Mouse (Mus musculus) MN1 (cell line): ENCODE measurements around the gene Ppp6r3.

Experiments used
- DNase-seq: peaks from one replicate; pipeline ENCODE4 v3.0.0-alpha.2; 2016; ENCODE audit warnings: low spot score

Ppp6r3 gene

GRCm38 (mm10) chr19:3434124-3434523 is 141.4 kb downstream of the Ppp6r3 start:
- DNase-seq = no peak

- DNase-seq = no peak
Measured at GRCm38 (mm10) chr19:3431969-3432368, 143.6 kb downstream of the Ppp6r3 start.

- DNase-seq = no peak
Measured at GRCm38 (mm10) chr19:3431066-3431465, 144.5 kb downstream of the Ppp6r3 start.

- DNase-seq = no peak
Measured at GRCm38 (mm10) chr19:3429156-3429816, 146.3 kb downstream of the Ppp6r3 start.

- no peak for DNase-seq
Measured at GRCm38 (mm10) chr19:3428057-3428830, 147.3 kb downstream of the Ppp6r3 start.

GRCm38 (mm10) chr19:3424214-3424613 is 151.3 kb downstream of the Ppp6r3 start:
- DNase-seq = no peak

- no peak for DNase-seq
Measured at GRCm38 (mm10) chr19:3422981-3423380, 152.6 kb downstream of the Ppp6r3 start.

- no peak for DNase-seq
Measured at GRCm38 (mm10) chr19:3422488-3422887, 153.1 kb downstream of the Ppp6r3 start.

GRCm38 (mm10) chr19:3419251-3419650 is 156.3 kb downstream of the Ppp6r3 start:
- DNase-seq = peak; percentile 74

GRCm38 (mm10) chr19:3414268-3414733 is 161.2 kb downstream of the Ppp6r3 start, which contains the start of gene Gal:
Gene Gal, minus strand, starts transcription at chr19:3414544.
- no peak for DNase-seq

- DNase-seq = no peak
Measured at GRCm38 (mm10) chr19:3405531-3406281, 169.8 kb downstream of the Ppp6r3 start.
